Mouse (Mus musculus) liver, embryonic 11.5 days (tissue): ENCODE measurements around the gene Hnrnpa0. TPM values are rescaled to one million over a fixed set of nuclear protein-coding genes. Genes with fewer than 3 reads are reported as not detected.

ENCODE experiments used
- ATAC-seq: fragments of 200-750 bp; cut with Nextera tagmentation; replicated peaks from 2 replicates; pipeline ENCODE4 v1.8.0; 2017; ENCODE audit warnings: moderate number of reproducible peaks, mild to moderate bottlenecking, moderate TSS enrichment, moderate library complexity; ENCODE audit not compliant: low FRiP score
- DNase-seq: peaks from one replicate; pipeline ENCODE4 v3.0.0-alpha.2; 2017; ENCODE audit warnings: low spot score
- H3K27ac ChIP-seq: fragments of 300-500 bp; sonication (generic); 2 replicates; pipeline ENCODE4 v1.5.1; 2014; ENCODE audit warnings: mild to moderate bottlenecking, low read depth, low read length, control low read depth
- H3K27me3 ChIP-seq: fragments of 300-500 bp; sonication (generic); replicated peaks from 2 replicates; pipeline ENCODE4 v1.6.1; 2014; ENCODE audit warnings: low read length, mixed read lengths; ENCODE audit not compliant: control insufficient read depth, insufficient read depth
- H3K36me3 ChIP-seq: fragments of 300-500 bp; sonication (generic); 2 replicates; pipeline ENCODE4 v1.6.1; 2014; ENCODE audit warnings: mild to moderate bottlenecking, low read length, moderate library complexity, mixed read lengths; ENCODE audit not compliant: control insufficient read depth, insufficient read depth
- H3K4me1 ChIP-seq: fragments of 300-500 bp; sonication (generic); replicated peaks from 2 replicates; pipeline ENCODE4 v1.6.1; 2014; ENCODE audit warnings: low read length, mixed read lengths; ENCODE audit not compliant: control insufficient read depth, insufficient read depth
- H3K4me2 ChIP-seq: fragments of 300-500 bp; sonication (generic); 2 replicates; pipeline ENCODE4 v1.6.1; 2014; ENCODE audit warnings: mild to moderate bottlenecking, control low read depth, moderate library complexity
- H3K4me3 ChIP-seq: fragments of 300-500 bp; sonication (generic); 2 replicates; pipeline ENCODE4 v1.5.1; 2014; ENCODE audit warnings: low read depth, low read length, control low read depth
- H3K9ac ChIP-seq: fragments of 300-500 bp; sonication (generic); 2 replicates; pipeline ENCODE4 v1.6.1; 2014; ENCODE audit warnings: low read depth, low read length, control low read depth
- H3K9me3 ChIP-seq: fragments of 300-500 bp; sonication (generic); 2 replicates; pipeline ENCODE4 v1.6.1; 2016; ENCODE audit warnings: low read length, inconsistent platforms, mixed read lengths; ENCODE audit not compliant: control insufficient read depth
- WGBS: fragments of 180-500 bp; shearing (Covaris S2); extraction: QIAGEN DNeasy Blood & Tissue Kit; methylation state at CpG from one replicate; pipeline ENCODE4 v1.1.7; 2014; 5-methylcytosine and 5-hydroxymethylcytosine counted together
- polyA plus RNA-seq: library from polyadenylated mRNA; unstranded; fragments of >200 nt; fragmentation: Nextera tagmentation; extraction: Ambion mirVana; gene quantifications from 2 replicates; pipeline ENCODE4 v1.2.1, GENCODE M21; 2014

Hnrnpa0 gene
- polyA plus RNA-seq, 1 experiment from 2014 or later: 22.8 TPM

DNA sequence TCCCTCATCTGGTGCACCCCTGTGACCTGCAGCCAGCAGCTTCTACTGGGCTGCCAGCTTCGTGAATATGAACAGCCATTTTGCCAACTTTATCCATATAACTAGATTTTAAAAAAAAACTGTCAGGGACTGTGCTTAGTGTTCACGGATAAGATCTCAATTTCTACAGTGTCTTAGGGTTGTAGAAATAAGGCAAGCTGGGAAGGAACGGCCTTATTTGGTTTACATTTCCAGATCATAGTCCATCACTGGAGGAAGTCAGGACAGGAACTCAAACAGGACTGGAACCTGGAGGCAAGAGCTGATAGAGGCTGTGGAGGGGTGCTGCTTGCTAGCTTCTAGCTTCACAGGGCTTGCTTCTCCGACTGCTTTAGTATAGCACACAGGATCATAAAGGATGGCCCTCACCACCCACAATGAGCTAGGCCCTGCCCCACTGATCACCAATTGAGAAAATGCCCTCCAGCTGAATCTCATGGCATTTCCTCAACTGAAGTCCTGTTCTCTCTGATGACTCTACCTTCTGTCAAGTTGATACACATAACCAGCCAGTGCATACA is 1.4 kb upstream of the Hnrnpa0 start:
- Histone ChIP-seq H3K9me3 (no peaks in the 10 kb centered on the region), H3K4me1 (peaks cover 17% of the 10 kb centered on the region), H3K36me3 (peaks cover 3% of the 10 kb centered on the region; the same call in 1 of the 2 replicates), H3K27ac (peak overlapping the region; percentile 97), H3K9ac (peak overlapping the region; percentile 100), H3K27me3 (no peaks in the 10 kb centered on the region), H3K4me2 (peak overlapping the region; percentile 72), H3K4me3 (peak overlapping the region; percentile 98)
- 23% methylated on average over 4 of the region's 4 CpGs for WGBS
- ATAC-seq (no peak), DNase-seq (no peak)

DNA sequence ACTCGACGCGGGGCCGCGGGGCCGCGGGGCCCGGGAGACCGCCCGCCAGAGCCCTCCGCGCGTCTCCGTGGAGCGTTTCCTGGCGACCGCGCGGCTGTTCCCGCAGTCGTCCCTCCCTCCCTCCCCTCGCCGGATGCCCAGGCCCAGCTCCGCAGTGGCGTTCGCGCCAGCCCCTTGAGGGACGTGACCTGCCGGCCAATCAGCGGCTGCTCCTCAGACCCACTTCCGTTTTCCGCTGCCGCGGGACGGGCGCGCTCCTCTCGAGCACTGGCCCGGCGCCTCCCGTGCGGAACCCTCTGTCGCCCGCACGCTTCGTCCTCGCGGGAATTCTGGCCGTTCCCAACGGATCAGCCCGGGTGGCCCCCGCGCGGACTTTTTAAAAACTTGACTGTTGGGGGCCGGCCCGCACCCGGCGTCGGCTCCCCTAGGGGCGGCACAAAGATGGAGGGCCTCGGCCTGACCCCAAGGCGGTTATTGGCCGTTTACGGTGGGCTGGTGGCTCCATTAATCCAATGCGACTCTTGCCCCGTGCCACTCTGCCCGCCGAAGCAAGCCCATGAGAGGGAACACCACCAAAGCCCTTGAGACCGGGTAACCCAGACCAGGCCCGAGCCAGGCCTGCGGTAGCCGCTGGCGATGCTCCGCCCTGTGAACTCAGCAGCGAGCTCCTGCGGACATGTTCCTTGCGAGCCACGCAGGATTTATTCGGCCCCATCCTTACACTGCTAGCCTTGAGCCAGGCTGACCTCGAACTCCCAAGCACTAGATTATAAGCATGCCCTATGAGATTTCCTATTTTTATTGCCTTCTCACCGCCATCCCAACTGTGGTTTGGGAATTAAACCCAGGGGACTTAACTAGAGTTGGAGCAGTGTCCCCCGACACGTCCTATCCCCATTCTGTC is 664 bp upstream of the Hnrnpa0 start:
- Histone ChIP-seq H3K27me3 (no peaks in the 10 kb centered on the region), H3K9ac (peak overlapping the region; percentile 100), H3K27ac (peak overlapping the region; percentile 97), H3K4me2 (peak overlapping the region; percentile 72), H3K9me3 (no peaks in the 10 kb centered on the region), H3K4me1 (peaks cover 21% of the 10 kb centered on the region), H3K36me3 (peaks cover 3% of the 10 kb centered on the region; the same call in 1 of the 2 replicates), H3K4me3 (peak overlapping the region; percentile 98)
- WGBS: under 1% methylated on average over 83 of the region's 83 CpGs
- DNase-seq (peak; percentile 94), ATAC-seq (peak; percentile 94)

DNA sequence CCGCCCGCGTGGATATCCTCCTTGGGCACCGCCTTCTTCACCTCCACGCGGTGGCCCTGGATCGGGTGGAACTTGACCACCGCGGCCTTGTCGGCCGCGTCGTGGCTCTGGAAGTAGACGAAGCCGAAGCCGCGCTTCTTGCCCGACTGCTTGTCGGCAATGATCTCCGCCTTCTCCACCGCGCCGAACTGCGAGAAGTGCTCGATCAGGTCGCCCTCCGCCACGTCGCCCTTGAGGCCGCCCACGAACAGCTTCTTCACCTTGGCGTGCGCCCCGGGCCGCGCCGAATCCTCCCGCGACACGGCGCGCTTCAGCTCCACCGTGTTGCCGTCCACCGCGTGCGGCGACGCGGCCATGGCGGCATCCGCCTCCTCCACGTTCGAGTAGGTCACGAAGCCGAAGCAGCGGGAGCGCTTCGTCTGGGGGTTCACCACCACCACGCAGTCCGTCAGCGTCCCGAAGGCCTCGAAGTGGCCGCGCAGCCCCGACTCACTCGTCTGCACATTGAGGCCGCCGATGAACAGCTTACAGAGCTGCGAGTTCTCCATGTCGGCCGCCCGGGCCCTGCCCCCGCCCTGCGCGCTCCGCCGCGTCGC is 492 bp downstream of the Hnrnpa0 start:
- peak overlapping the region; percentile 83 for H3K4me2 ChIP-seq
- ATAC-seq (peak; percentile 13), DNase-seq (no peak)
- H3K4me1 ChIP-seq: peaks cover 22% of the 10 kb centered on the region
- peak overlapping the region; percentile 100 for H3K9ac ChIP-seq
- H3K27ac ChIP-seq: peak overlapping the region; percentile 97
- no peaks in the 10 kb centered on the region for H3K27me3 ChIP-seq
- H3K4me3 ChIP-seq: peak overlapping the region; percentile 98
- under 1% methylated on average over 81 of the region's 81 CpGs for WGBS
- H3K9me3 ChIP-seq: no peaks in the 10 kb centered on the region
- H3K36me3 ChIP-seq: peaks cover 3% of the 10 kb centered on the region; the same call in 1 of the 2 replicates

DNA sequence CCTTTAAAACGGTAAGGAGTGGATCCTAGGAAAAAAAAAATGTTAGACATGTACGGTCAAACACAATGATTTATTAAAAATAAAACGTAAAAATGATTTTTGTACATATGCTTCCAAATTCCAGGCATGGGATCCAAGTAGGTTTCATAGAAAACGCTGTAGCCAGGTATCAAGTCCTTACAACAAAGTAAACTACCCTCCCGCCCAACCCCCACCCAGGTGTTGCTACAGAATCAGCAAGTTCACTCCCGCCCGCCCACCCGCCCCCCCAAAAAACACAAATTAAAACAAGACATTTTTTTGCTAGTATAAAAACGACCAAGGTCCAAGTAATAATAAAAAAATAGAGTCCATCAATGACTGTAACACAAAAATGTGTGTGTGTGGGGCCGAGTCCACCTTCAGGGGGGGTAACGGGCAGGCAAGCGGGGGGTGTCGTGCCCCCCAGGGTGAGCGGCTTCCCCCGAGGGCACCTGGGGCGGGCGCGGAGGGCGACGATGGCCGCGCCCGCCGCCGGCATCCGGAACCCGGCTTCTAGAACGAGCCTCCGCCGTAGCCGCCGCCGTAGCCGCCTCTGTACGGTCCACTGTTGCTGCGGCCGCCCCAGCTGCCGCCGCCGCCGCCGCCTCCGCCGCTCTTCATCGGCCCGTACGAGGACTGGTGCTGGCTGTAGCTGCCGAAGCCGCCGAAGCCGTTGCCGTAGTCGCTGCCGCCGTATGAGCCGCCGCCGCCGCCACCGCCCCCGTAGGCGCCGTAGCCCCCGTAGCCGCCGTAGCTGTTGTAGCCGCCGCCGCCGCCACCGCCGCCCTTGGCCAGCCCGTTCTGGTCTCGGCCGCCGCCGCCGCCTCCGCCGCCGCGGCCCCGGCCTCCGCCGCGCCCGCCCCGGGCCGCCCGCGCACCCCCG is 1.2 kb downstream of the Hnrnpa0 start:
- under 1% methylated on average over 72 of the region's 92 CpGs for WGBS
- Histone ChIP-seq H3K27me3 (no peaks in the 10 kb centered on the region), H3K4me3 (peak overlapping the region; percentile 98), H3K4me1 (peaks cover 22% of the 10 kb centered on the region), H3K27ac (peak overlapping the region; percentile 97), H3K9me3 (no peaks in the 10 kb centered on the region), H3K4me2 (peak overlapping the region; percentile 83), H3K9ac (peak overlapping the region; percentile 100), H3K36me3 (peaks cover 3% of the 10 kb centered on the region; the same call in 1 of the 2 replicates)
- DNase-seq (peak; percentile 61), ATAC-seq (no peak)

DNA sequence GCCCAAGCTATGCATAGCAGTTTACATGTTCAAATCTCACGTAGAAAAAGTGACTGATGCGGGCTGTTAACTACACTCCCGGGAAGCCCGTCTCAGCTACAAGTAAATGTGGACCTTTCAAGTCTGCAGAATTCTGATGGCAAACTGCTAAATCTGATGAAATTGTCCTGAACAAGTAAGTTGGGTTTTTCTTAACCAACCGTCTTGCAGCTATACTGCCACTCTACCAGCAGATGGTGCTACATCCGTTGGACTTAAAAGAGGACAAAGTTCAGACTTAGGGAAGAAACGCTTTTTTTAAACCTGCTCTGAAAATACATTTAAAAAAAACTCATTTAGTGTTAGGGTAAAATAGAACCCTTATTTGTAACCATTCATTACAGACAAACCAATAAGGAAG is 2.2 kb downstream of the Hnrnpa0 start:
- Histone ChIP-seq H3K27me3 (no peaks in the 10 kb centered on the region), H3K36me3 (peaks cover 3% of the 10 kb centered on the region; the same call in 1 of the 2 replicates), H3K4me1 (peaks cover 22% of the 10 kb centered on the region), H3K9ac (peak overlapping the region; percentile 57), H3K4me3 (peak overlapping the region; percentile 98), H3K4me2 (peak overlapping the region; percentile 83), H3K27ac (no peak overlapping the region), H3K9me3 (no peaks in the 10 kb centered on the region)
- ATAC-seq (no peak), DNase-seq (no peak)
- 33% methylated on average over 7 of the region's 7 CpGs for WGBS

DNA sequence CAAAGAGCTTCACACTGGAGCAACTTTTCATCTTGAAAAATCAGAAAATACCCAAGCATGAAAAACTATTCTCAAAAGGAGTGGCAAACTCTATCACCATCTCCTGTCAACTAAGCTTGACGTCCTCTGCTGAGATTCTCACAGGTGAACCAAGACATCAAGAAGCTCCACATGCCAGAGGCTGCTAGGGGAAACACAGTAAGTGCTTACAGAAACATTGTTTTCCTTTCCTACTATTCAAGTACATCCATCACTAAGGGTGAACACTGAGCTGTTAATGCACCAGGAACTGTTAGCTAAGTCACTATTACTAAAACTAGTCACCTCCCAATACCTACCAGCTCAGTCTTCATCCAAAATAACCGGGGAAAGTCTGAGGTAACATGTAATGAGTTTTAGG is 3.4 kb downstream of the Hnrnpa0 start:
- Histone ChIP-seq H3K36me3 (peaks cover 3% of the 10 kb centered on the region; the same call in 1 of the 2 replicates), H3K4me3 (no peak overlapping the region), H3K9ac (no peak overlapping the region; the same call in 1 of the 2 replicates), H3K27ac (no peak overlapping the region), H3K9me3 (no peaks in the 10 kb centered on the region), H3K27me3 (no peaks in the 10 kb centered on the region), H3K4me1 (peaks cover 20% of the 10 kb centered on the region), H3K4me2 (no peak overlapping the region)
- DNase-seq (no peak), ATAC-seq (no peak)
- WGBS: 60% methylated on average over 2 of the region's 2 CpGs

DNA sequence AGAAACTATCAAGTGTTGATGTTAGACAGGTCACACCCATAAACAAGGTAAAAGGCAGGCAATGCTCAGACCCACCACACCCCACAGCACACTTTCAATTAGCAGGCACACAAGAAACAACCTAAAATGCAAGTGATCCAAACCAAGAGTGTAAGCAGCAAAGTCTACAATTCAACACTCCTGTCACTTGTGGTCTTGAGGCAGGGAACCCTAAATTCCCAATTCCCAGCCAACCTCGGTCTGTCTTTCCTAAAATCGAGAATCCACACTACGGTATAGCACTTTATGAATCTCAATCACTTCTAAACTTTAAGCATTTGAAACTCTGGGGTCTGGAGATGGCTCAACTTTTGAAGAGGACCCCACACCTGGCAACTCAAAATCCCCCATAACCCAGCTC is 4.1 kb downstream of the Hnrnpa0 start:
- H3K4me1 ChIP-seq: peaks cover 16% of the 10 kb centered on the region
- ATAC-seq: no peak
- no peak overlapping the region for H3K4me2 ChIP-seq
- no peak overlapping the region for H3K4me3 ChIP-seq
- H3K9ac ChIP-seq: no peak overlapping the region
- H3K36me3 ChIP-seq: peaks cover 3% of the 10 kb centered on the region; the same call in 1 of the 2 replicates
- 80% methylated on average over 3 of the region's 3 CpGs for WGBS
- H3K27me3 ChIP-seq: no peaks in the 10 kb centered on the region
- H3K27ac ChIP-seq: no peak overlapping the region
- H3K9me3 ChIP-seq: no peaks in the 10 kb centered on the region
- DNase-seq: no peak

DNA sequence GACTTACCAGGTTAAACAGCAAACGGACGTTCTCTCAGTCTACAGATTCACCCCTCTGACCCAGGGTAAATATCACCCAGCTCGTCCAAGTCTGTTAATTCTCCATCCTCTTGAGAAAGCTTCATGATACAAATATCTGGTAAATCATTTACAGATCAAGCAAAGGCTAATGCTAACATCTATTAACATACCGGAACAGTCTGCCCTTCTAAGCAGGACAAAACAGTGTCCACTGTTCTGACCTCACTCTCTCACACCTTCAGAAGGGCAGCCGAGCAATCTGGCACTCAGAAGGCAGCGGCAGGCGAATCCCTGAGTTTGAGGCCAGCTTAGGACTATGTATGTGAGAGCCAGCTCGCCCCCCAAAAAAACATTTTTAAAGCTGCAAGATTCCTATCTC is 5.0 kb downstream of the Hnrnpa0 start:
- DNase-seq: no peak
- Histone ChIP-seq H3K9ac (no peak overlapping the region), H3K4me3 (no peak overlapping the region), H3K9me3 (no peaks in the 10 kb centered on the region), H3K36me3 (peaks cover 3% of the 10 kb centered on the region; the same call in 1 of the 2 replicates), H3K4me1 (peaks cover 16% of the 10 kb centered on the region), H3K4me2 (no peak overlapping the region), H3K27me3 (no peaks in the 10 kb centered on the region), H3K27ac (no peak overlapping the region)
- ATAC-seq: no peak
- WGBS: 79% methylated on average over 8 of the region's 8 CpGs
